Mouse (Mus musculus) cortical plate, adult 2 months (tissue): ENCODE measurements around the gene Rhbdd1. TPM values are rescaled to one million over a fixed set of nuclear protein-coding genes. Genes with fewer than 3 reads are reported as not detected.

Experiments used
- H3K27ac ChIP-seq: fragments of 200-500 bp; 2 replicates; pipeline ENCODE4 v1.5.1; 2012; ENCODE audit warnings: low read length, control low read depth, inconsistent platforms; ENCODE audit not compliant: insufficient read depth
- H3K4me1 ChIP-seq: fragments of 200-500 bp; 2 replicates; pipeline ENCODE4 v1.6.1; 2011; ENCODE audit warnings: low read length; ENCODE audit not compliant: control insufficient read depth, insufficient read depth
- H3K4me3 ChIP-seq: fragments of 200-500 bp; 2 replicates; pipeline ENCODE4 v1.5.1; 2011; ENCODE audit warnings: mild to moderate bottlenecking, low read length, control low read depth; ENCODE audit not compliant: insufficient read depth
- CTCF ChIP-seq: fragments of 200-500 bp; IDR thresholded peaks from 2 replicates; pipeline ENCODE4 v1.5.1; 2011; ENCODE audit warnings: mild to moderate bottlenecking, control low read depth, low read length; ENCODE audit not compliant: insufficient read depth; ENCODE audit errors: extremely low read depth
- POLR2A ChIP-seq: fragments of 200-500 bp; IDR thresholded peaks from 2 replicates; pipeline ENCODE4 v1.6.1; 2011; ENCODE audit warnings: mild to moderate bottlenecking, low read length, control low read depth; ENCODE audit not compliant: insufficient read depth; ENCODE audit errors: extremely low read depth
- polyA plus RNA-seq: library from polyadenylated mRNA; depleted of rRNA; stranded (reverse); fragments of >200 nt; gene quantifications from 2 replicates; pipeline ENCODE4 v1.2.3, GENCODE M21; 2012

Gene Rhbdd1
- polyA plus RNA-seq, 1 experiment, result 7.3 TPM

DNA sequence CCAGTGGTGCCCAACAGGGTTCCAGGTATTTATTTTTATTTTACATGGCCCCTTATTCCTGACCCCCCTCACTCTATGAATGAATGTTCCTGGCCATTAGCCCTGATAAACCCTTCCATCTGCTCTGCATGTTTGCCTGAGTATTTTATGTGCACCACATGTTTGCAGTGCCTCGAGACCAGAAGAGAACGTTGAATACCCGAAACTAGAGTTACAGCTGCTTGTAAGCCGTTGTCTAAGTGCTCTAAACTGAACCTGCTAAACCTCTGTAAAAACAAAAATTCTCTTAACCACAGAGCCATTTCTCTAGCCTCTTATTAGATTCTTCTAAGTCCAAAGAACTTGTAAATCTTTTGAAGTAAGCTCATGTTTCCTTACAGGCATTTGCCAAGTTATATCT lies 45.0 kb downstream of the Rhbdd1 start:
- no peak for TF ChIP-seq POLR2A
- TF ChIP-seq CTCF, result no peak
- no peak overlapping the region for H3K27ac ChIP-seq
- H3K4me1 ChIP-seq, result peaks cover 2% of the 10 kb centered on the region
- H3K4me3 ChIP-seq, result no peak overlapping the region

DNA sequence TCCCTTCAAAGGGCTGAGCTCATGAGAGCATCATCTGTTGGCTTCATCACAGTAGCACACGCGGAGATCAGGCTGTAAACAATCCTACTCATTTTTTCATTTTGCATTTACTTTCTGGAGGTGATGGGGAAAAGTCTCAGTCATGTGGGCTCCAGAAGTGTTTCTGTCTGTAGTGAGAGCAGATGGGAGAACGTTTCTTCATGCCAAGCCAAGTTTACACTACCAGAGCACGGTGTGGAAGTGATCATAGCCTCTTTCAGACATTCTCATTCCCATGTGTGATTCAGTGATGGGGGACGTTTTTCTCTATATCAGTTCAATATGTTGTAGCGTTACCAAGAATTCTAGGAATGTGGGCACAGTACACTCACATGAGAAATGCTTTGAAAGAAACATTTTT lies 45.9 kb downstream of the Rhbdd1 start:
- peaks cover 2% of the 10 kb centered on the region for H3K4me1 ChIP-seq
- TF ChIP-seq CTCF (no peak), POLR2A (no peak)
- H3K4me3 ChIP-seq, result no peak overlapping the region
- no peak overlapping the region for H3K27ac ChIP-seq

DNA sequence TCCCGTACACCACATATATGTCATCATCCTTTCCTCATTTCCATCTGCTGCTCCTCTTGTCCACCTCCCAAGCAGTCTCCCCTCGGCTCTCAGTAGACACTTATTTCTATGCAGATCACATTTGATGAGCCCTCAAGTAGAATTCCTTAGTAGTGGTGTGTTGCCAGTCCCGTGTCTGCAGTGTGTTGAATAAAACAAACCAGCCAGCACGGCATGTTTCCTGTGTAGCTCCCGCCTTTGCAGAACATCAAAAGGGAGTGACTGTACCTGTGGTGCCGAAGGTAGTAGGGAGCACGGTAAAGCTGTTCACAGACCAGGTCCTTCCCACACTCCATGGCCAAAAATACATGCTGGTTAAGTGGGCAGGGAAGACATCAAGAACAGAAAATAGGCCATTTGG lies 47.8 kb downstream of the Rhbdd1 start:
- no peak overlapping the region for H3K27ac ChIP-seq
- H3K4me3 ChIP-seq, result no peak overlapping the region
- H3K4me1 ChIP-seq, result no peaks in the 10 kb centered on the region
- no peak for TF ChIP-seq CTCF
- TF ChIP-seq POLR2A, result no peak

DNA sequence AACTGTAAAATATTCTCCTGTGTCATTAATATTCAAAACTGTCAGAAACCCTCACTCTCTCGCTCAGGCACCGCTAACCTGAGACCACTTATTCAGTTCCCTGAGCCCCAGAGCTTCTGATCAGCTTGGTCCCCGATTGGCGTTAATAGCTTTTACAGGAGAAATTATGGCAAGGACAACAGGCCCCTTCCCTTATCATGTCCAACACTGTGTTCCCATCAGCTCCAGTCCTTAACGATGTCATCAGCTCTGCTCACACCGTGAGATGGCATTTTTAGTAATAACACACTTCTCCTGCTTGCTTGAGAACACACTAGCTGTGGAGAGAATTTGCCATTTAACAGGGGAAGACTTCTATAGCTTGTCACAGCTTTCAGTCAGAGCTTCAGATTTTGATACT lies 48.2 kb downstream of the Rhbdd1 start:
- H3K4me1 ChIP-seq, result no peaks in the 10 kb centered on the region
- H3K27ac ChIP-seq, result no peak overlapping the region
- no peak for TF ChIP-seq CTCF
- TF ChIP-seq POLR2A, result no peak
- H3K4me3 ChIP-seq, result no peak overlapping the region

DNA sequence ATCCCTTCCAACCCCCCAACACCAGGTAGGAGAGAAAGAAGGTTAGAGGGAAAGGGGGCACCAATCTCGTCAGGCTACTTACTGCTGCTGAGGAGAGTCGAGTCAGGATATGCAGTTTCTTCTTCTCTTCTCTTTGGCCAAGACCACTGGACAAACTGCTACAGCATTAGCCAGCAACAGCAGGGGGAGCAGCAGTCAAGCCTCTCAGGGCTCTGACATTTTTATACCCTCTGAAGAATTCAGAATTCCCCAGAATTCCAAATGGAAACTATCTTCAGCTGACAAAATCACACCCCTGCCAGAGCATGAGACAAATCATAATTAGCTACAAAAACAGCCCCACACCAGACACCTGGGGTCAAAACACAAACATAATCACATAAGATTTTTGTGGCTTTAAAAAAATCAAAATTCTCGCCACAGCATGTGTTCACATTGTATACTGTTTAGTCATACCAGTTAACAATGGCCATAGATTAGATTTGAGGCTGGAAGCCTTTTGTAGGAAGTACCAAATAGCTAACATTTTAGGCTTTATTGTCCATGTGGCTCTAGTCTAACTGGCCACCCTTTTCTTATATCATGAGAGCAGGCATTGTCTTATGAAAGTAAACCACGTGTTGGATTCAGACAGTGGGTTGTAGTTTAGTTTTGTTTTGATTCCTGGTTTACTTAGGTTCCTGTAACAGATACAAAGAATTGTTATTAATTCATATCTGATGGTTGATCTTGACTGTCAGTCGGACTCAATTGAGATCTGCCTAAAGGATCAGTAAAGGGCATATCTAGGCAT lies 55.6 kb downstream of the Rhbdd1 start:
- H3K4me3 ChIP-seq, result no peak overlapping the region
- no peaks in the 10 kb centered on the region for H3K4me1 ChIP-seq
- H3K27ac ChIP-seq, result no peak overlapping the region
- TF ChIP-seq POLR2A (no peak), CTCF (no peak)

DNA sequence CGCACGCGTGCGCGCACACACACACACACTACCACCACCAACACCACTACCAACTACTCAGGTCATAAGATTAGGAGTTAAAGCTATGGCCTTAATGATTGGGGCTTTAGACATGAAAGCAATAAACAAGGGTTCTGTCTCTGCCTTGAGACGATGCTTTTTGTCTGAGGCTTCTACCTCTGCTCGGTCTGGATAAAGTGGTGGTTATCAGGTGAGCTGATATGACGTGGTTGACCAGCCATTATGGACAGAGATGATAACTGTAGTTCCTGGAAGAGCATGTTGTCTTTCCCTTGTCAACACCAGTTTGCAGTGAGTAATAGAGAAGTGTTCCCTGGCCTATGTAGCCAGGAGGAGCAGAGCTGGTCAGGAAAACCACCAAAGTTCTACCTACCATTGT lies 57.7 kb downstream of the Rhbdd1 start:
- Histone ChIP-seq H3K4me3 (no peak overlapping the region), H3K4me1 (no peaks in the 10 kb centered on the region), H3K27ac (no peak overlapping the region)
- TF ChIP-seq POLR2A (no peak), CTCF (no peak)

DNA sequence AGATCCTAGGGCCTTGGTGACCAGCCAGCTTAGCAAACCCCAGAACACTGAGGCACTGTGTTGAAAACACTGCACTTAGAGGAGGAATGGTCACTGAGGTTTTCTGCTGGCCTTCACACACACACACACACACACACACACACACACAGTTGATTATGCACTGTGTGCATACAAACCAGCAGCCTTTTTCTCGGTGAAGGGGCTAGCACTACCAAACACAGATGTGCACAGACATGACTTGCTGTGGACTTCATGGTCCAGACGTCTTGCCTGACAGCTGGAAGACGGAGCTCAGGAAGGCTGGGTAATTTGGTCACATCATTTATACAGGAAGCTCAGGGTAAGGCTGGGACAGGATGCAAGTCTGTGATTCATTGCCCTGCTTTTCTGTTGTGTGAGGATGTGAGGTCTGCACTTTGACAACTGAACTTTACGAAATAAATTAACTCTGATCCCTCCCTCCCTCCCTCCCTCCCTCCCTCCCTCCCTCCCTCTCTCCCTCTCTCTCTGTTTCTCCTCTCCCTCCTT lies 58.6 kb downstream of the Rhbdd1 start:
- Histone ChIP-seq H3K4me3 (no peak overlapping the region), H3K27ac (no peak overlapping the region), H3K4me1 (no peaks in the 10 kb centered on the region)
- no peak for TF ChIP-seq POLR2A

DNA sequence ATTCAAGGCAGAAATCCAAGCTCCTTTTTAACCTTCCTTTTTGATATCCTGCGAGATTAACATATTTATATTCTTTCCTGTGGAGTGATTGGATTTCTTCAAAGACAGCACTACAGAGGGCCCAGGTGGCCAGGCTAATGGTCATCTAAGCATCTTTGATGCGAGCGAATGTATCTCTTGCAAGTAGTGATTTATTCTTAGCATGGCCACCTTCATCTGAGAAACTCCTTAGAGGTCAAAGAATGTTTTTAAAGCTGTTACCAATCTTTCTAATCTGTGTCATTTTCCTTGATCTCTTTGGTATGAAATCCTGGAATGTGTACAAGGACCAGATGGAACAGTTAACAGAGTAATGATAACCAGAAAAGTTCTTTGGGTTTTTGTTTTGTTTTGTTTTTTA lies 59.2 kb downstream of the Rhbdd1 start:
- no peak for TF ChIP-seq CTCF
- no peak for TF ChIP-seq POLR2A
- no peak overlapping the region for H3K4me3 ChIP-seq
- no peak overlapping the region for H3K27ac ChIP-seq
- no peaks in the 10 kb centered on the region for H3K4me1 ChIP-seq

DNA sequence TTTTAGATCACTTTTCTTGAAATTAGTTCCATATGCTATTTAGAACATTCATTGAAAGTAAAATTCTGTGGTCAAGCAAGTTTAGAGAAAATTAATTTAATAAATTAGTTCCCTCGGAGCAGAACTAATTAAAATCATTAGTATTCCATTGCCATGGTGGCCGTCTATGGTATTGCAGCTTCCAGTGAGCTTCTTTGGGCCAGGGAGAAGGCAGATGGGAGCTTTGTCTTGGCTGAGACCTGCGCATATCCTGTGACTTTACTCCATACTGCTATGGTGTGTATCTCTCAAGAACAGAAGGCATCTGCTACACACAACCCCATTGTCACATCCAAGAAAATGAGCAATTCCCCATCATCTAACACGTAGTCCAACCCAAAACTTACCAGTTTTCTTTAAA lies 65.7 kb downstream of the Rhbdd1 start:
- Histone ChIP-seq H3K27ac (no peak overlapping the region), H3K4me1 (no peaks in the 10 kb centered on the region), H3K4me3 (no peak overlapping the region)
- no peak for TF ChIP-seq POLR2A
- 0 out of 2 replicates have a peak, but pooled peaks have one; percentile 9 for TF ChIP-seq CTCF

DNA sequence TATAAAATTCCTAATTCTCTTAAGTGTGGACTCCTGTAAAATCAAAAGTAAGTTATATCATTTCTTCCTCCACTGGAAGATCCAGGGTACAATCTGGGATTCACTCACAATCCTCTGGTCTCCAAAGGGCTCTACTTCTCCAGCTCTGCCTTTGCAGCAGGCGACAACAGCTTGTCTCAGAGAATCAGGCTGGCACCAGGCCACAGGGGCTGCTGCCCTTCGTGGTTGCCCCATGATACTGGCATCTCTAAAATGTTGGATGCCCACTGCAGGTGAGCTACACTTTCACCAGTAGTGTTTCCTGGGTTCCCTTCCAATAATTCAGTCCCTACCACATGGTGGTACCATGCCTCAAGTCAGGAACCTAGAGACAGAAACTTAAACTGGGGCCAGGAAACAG lies 67.9 kb downstream of the Rhbdd1 start:
- TF ChIP-seq POLR2A, result no peak
- no peak for TF ChIP-seq CTCF
- no peaks in the 10 kb centered on the region for H3K4me1 ChIP-seq
- no peak overlapping the region for H3K4me3 ChIP-seq
- H3K27ac ChIP-seq, result no peak overlapping the region

DNA sequence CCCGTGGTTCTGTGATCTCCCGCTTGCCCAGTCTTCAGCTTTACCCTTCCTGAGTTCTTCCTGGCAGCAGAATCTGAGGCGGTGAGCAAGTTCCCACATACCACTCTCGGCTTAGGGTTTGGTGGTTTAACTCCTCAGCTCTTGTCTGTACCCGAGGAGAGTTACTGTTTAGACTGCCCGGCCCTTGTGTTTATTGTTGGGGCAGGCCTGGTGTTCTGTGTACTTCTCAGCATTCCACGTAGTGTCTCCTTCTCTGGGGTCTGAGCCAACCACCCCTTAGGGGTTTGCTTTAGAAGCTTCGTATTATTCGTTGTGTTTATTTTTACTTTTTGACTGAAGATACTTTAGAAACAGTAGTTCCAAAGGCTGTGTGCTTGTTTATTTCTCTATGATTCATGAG lies 68.8 kb downstream of the Rhbdd1 start:
- TF ChIP-seq POLR2A, result no peak
- TF ChIP-seq CTCF, result no peak
- Histone ChIP-seq H3K27ac (no peak overlapping the region), H3K4me3 (no peak overlapping the region), H3K4me1 (no peaks in the 10 kb centered on the region)
